Mouse (Mus musculus) left cerebral cortex, adult 6 months (tissue): Measurements from ENCODE around the gene Olfr983. TPM values are rescaled to one million over a fixed set of nuclear protein-coding genes. Genes with fewer than 3 reads are reported as not detected.

Experiments
- long read RNA-seq, 2 experiments: library from polyadenylated mRNA; unstranded; transcript quantifications; one replicate each; pipeline ENCODE4 v2.0.0; 2019 to 2020
- polyA plus RNA-seq: library from polyadenylated mRNA; unstranded; fragments of <200 nt; fragmentation: Nextera tagmentation; gene quantifications from 2 replicates; pipeline ENCODE4 v1.2.3, GENCODE M21; 2021

The Olfr983 gene
- polyA plus RNA-seq = not detected in 2 replicates
- long read RNA-seq, experiment 1 = 0 reads
- long read RNA-seq, experiment 2 = 0 reads

DNA sequence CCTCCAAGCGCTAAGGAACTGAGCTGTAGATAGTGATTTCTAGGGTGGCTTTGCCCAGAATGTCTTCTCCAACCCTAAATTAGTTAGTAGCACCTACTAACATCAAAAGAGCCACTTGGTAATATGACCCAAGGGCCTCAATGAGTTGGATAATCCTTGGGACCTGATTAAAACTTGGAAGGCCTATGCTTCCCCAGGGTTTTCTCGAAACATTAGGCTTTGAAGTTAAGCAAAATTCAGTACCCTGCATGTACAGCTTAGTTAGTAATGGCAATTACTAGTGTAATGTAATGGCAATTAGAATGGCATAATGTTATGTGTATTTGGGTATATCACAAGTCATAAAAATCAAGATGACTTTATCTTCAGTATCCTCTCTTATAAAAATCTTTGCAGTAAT lies at the start of gene Olfr983:
Gene Olfr983, minus strand, starts transcription at position 101 of the 400 bp plus-strand sequence.

GRCm38 (mm10) chr9:40130084-40130483 lies 36.7 kb upstream of the Olfr983 start, which contains the start of gene Olfr985:
Gene Olfr985, minus strand, starts transcription at chr9:40130184.

GRCm38 (mm10) chr9:40114106-40114505 lies 20.7 kb upstream of the Olfr983 start, which contains the start of gene Olfr984:
Gene Olfr984, minus strand, starts transcription at chr9:40114206.

DNA sequence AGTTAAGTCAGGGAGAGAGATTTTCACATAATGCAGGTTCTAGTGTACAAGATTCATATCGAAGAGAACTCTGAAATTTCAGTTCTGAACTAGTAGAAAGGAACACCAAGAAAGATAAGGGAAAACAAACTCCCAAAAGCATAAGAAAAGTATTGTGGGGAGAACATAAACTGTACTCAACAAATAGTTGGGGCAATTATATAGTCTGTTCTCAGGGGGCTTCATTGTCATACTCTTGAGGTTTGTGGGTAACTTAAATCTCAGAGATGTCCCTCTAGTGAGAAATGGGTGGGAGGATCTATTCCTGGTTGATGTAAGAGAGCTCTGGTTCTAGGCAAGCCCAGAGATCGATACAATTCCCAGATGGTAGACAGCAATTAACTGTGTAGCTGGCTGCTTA lies 19.9 kb downstream of the Olfr983 start, which contains the start of gene Olfr982:
Gene Olfr982, plus strand, starts transcription at position 301 of the 400 bp plus-strand sequence.

Other genes starting within 250 kb of the Olfr983 start
- not detected in 2 replicates for gene Olfr972, start 227.2 kb downstream of the Olfr983 start, polyA plus RNA-seq
- gene Olfr229, start 186.3 kb downstream of the Olfr983 start, polyA plus RNA-seq = not detected in 2 replicates
- not detected in 2 replicates for gene Olfr974, start 156.1 kb downstream of the Olfr983 start, polyA plus RNA-seq
- not detected in 2 replicates for gene Olfr975, start 141.5 kb downstream of the Olfr983 start, polyA plus RNA-seq
- gene Olfr976, start 132.5 kb downstream of the Olfr983 start, polyA plus RNA-seq = not detected in 2 replicates
- gene Olfr978, start 101.5 kb downstream of the Olfr983 start, polyA plus RNA-seq = not detected in 2 replicates
- gene Olfr979, start 90.1 kb downstream of the Olfr983 start, polyA plus RNA-seq = not detected in 2 replicates
- gene Olfr980, start 84.0 kb downstream of the Olfr983 start, polyA plus RNA-seq = not detected in 2 replicates
- not detected in 2 replicates for gene Olfr981, start 72.1 kb downstream of the Olfr983 start, polyA plus RNA-seq
- gene Olfr982, start 19.8 kb downstream of the Olfr983 start, polyA plus RNA-seq = not detected in 2 replicates
- gene Olfr984, start 20.6 kb upstream of the Olfr983 start, polyA plus RNA-seq = not detected in 2 replicates
- gene Olfr985, start 36.6 kb upstream of the Olfr983 start, polyA plus RNA-seq = not detected in 2 replicates
- gene Tmem225, start 54.5 kb upstream of the Olfr983 start, polyA plus RNA-seq = not detected in 2 replicates
- gene Olfr986, start 87.3 kb upstream of the Olfr983 start, polyA plus RNA-seq = not detected in 2 replicates
- gene Zfp202, start 98.7 kb upstream of the Olfr983 start, polyA plus RNA-seq = 1.1 and 1.5 TPM in 2 replicates
- 31.2 and 35.3 TPM in 2 replicates for gene Scn3b, start 175.6 kb upstream of the Olfr983 start, polyA plus RNA-seq